Mouse (Mus musculus) MEL-GATA-1-ER (cell line): ENCODE data around the gene Efna1.
A peak's percentile ranks its signal among the peaks of the same experiment; 100 is the strongest.

ENCODE experiments used
- DNase-seq: peaks from one replicate; pipeline ENCODE4 v3.0.0-alpha.2; 2012; ENCODE audit warnings: low read depth; ENCODE audit errors: extremely low read depth

The Efna1 gene

DNA sequence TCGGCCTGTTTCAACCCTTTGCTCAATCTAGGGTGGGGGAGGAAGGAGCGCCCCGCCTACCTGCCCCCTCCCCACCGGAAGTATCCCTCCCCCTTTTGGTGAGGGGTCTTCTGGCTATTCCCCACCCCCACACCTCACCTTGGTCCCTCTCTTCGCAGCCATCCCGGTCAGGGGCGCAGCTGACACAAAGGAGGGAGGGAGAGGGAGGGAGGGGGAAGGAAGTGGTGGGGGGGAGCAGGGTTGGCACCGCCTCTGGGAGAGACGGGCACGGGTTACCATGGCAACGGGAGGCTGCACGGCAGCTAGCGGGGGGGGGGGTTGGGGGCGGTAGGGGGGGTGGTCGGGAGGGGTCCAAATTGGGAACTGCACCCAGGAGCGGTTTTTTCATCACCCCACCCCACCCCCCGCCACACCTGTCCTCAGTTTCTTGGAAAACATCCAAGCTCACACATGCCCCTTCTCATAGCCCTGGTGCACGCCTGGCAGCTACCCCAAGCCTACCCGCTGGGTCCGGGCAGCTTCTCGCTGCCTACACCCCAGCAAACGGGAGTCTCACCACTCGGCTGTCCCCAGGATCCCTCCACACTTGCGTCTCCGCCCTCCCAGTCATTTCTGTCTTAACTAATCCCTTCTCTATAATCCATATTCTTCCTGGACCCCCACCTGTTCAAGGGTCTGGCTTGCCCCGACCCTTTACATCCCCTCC is 35.8 kb downstream of the Efna1 start:
- no peak for DNase-seq

DNA sequence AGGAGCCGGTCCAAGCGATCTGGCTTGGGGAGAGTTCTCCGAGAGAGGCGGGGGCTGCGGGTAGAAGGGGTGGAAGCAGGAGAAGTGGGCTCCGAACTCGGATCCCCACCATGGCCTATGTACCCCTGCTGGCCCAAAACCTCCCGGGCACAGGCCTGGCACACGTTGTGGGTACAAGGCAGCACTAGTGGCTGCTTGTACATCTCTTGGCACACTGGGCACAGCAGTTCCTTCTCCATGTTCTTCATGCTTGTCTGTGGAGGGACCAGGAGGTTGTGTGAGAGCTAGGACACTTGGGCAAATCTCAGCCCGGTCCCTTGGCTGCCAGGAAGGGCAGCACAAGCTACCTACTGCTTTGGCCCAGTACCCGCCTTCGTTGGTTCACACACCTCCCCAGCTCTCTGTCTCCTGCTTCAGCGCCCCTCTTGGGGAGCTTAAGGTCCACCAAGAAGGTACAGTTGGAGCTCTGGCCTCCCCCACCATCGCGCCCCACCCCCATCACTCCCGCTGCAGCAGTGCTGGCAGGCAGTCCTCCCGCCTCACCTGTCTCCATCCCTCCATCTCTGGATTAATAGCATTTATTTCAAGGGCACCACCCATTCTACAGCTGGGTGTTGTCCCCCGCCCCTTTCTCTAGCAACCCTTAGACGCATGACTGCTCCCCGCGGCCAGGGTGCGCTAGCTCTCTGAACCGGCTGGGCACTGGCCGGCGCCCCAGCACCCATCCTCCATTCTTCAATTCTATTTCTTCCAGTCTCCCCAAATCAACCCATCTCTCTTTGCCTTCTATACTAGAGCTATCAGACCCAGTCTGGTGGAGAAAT is 36.6 kb downstream of the Efna1 start:
- no peak for DNase-seq

DNA sequence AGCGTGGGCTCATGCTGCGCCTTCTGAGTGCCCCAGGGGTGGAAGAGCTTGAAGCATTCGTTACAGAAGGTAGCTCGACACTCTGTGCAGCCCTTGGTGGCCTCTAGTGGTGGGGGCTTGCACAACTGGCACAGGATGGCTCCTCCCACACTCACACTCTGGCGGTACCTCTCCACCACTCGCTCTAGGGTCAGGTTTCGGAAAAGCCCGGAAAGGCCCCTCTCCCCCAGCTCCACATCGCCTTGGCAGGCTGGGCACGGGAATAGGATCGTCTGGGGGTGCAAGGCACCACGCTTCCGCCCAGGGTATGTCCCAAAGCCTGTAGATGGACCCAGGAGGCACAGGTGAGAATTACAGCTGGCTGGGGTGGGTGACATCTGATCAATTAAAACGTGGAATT is 37.3 kb downstream of the Efna1 start:
- no peak for DNase-seq

- DNase-seq: peak; percentile 75
Observed at GRCm38 (mm10) chr3:89242331-89242895, 38.5 kb downstream of the Efna1 start.

DNA sequence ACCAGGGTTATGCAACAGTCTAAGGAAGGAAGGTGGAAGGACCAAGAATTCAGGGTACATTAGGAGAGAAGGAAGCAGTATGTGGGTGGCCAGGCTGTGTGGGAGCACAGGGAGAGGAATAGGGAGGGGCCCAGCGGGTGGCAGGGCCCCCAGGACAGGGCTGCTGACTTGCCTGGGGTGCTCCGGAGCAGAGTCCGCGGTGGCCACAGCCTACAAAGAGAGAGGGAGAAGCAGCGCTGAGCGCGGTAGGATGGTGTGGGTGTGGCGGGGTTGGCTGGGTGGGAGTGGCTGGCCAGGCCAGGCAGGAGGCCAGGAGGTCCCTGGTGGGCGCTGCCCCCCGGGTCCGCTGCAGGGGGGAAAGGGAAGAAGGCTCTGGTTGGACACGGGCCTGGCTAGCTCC is 42.4 kb downstream of the Efna1 start:
- DNase-seq: no peak

DNA sequence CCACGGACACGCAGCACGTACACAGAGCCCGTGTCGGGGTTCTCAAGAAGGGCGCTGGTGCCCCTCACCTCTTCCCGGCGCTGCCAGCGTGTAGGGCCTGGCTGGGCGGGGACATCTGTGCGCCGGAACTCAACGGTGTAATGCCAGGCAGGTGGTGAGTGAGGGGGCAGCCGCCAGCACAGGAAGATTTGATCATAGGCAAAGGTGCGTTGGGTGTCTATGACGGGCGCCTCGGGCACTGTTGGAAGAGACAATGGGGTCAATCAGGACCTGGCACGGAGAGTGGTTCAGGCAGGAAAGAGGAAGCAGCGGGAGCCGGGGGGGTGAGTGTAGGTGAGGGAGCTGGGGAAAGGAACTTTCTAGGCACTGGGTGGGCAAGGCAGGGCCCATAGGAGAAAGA is 43.3 kb downstream of the Efna1 start:
- no peak for DNase-seq

DNA sequence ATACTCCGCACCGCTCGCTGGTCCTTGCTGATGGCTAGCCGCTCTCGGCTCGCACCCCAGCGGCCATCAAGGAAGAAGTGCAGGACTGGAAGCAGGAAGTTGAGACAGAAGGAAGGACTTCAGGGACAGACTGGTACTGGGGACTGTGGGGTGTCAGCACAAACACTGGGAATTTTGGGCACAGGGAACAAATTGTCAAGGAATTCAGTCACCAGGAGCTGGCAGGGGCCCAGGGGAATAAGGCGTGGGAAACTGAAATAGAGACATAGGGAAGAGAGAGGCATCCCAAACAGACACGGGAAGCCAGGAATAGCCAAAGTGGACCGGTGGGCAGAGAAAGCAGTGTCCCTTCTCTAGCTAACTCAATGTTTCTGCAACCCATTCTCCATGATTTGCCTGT is 44.4 kb downstream of the Efna1 start:
- no peak for DNase-seq

DNA sequence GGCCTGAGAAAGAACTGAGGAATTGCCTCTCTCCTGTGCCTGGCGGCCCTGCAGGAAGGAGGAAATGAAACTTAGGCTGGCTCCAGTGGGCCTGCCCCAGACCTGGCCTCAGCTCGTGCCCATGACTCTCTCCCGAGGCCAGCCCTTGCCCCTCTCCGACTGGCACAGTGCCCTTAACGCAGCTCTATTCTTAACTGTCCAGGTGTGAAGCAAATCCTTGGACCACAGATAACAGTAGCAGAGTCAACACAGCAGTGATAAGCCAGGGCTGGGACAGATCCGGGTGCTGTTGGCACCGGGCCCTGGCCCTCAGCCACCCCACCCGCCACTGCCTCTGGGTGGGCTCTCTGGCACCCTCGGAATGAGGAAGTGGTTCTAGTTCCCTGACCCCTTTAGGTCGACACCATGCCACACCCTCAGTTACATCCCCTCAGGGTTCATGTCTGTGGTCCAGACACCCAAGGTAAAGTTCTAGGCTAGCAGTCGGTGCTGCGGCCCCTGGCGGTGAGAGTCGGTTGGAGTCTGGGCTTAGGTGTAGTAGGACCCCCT is 47.3 kb downstream of the Efna1 start:
- no peak for DNase-seq

DNA sequence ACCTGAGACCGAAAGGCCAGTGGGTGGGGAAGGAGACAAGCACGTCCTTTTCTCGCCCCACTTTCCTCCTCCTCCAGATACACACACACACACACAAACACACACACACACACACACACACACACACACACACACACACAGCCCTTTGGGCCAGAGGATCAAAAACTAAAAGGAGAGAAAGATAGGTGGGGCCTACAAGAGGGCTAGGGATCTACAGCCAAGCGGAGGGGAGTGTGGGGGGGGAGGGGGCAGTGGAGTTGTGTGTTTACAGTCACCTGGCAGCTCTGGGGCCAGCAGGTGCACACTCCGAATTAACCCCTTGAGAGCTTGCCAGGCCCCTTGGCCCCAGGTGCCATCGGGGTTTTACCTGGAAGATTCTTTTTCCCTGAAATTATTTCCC is 48.3 kb downstream of the Efna1 start:
- DNase-seq: no peak

GRCm38 (mm10) chr3:89231772-89232275 is 49.1 kb downstream of the Efna1 start:
- DNase-seq: no peak

DNA sequence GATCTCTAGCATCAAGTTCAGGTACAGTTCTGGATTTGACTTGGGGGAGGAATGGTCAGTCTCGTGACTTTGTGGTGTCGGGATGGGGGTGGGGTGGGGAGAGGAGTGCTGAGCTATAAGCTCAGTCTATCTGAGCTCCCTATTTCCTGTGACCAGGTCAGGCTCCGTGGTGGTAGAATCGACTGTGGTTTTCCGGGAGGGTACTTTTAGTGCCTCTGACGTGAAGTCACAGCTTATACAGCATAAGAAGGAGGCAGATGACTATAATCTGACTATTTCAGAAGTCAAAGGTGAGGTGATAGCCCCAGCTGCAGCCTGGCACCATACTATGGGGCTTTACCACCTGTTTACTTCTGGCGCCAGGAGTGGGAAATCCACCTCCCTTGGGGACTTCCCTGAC is 49.6 kb downstream of the Efna1 start:
- no peak for DNase-seq

GRCm38 (mm10) chr3:89230561-89230960 is 50.4 kb downstream of the Efna1 start:
- no peak for DNase-seq

- no peak for DNase-seq
Observed at GRCm38 (mm10) chr3:89229276-89229675, 51.7 kb downstream of the Efna1 start.

GRCm38 (mm10) chr3:89228836-89229235 is 52.1 kb downstream of the Efna1 start, which contains the start of gene Muc1:
Gene Muc1 (plus strand): TSS chr3:89229057.
- no peak for DNase-seq

GRCm38 (mm10) chr3:89228180-89228549 is 52.8 kb downstream of the Efna1 start:
- DNase-seq: peak; percentile 69

DNA sequence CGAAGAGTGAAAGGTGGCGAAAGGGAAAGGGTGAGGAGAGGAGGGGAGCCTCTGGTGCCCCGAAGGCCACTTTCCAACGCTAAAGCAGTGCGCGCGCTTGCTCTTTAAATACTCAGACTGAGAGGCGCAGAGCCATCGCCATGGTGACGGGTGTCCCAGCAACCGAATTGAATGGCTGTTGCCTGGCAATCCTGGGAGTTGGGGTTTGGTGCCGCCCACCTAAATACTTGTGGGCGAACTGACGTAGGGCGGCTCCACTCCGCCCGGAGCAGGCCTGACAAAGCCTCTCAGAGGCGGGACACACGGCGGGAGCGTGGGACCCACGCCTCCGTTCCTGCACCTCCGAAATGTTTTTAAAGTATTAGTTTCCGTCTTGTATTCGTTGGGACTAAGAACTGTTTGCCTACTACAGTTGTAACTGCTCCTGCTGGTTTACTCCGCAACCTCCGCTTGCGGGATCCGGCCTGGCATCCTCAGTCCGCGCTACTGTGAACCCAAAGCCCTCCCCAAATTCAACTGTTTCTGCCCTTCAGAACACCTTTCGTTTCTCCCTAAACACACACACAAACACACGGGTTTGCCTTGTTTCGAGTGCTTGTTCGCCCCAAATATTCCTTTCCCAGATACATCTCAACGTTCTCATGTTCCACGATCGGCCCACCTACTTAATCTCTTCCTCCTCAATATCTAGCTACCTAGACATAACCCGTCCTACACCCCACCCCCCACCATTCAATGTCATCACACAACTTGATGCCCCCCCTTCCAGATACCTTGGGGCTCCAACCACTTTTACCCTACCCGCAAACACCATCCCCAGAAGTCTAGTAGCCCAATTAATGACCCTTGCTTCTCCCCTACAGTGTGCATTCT is 53.4 kb downstream of the Efna1 start:
- no peak for DNase-seq

- DNase-seq: no peak
Observed at GRCm38 (mm10) chr3:89226900-89227299, 54.0 kb downstream of the Efna1 start, which contains the start of gene Mtx1. Gene Mtx1 (minus strand): TSS chr3:89227088.

- DNase-seq: no peak
Observed at GRCm38 (mm10) chr3:89226361-89226760, 54.6 kb downstream of the Efna1 start.

- DNase-seq: no peak
Observed at GRCm38 (mm10) chr3:89225918-89226317, 55.0 kb downstream of the Efna1 start.

DNA sequence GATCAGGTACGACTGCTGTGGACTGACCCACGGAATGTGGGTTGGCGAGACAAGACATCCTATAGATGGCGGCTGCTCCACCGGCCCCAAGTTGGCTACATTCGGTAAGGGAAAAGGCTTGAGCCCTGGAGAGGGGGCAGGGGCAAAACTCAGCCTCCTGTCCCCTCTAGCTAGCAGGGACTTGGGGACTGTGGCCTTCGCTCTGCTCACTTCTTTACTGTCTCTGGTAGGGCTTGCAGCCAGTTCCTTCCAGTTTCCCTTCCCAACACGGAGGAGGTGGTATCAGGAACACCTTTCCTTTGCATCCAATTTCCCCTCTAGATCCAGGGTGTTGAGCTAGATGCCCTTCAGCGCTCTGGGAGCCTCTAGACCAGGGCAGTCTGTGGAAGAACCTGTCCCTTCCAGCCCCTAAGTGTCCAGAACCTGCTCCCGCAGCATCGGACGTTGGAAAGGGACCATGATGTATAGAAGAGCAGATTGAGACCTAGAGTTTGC is 55.6 kb downstream of the Efna1 start:
- no peak for DNase-seq

GRCm38 (mm10) chr3:89224796-89225195 is 56.1 kb downstream of the Efna1 start:
- DNase-seq: no peak
